In the genomic region with DNA sequence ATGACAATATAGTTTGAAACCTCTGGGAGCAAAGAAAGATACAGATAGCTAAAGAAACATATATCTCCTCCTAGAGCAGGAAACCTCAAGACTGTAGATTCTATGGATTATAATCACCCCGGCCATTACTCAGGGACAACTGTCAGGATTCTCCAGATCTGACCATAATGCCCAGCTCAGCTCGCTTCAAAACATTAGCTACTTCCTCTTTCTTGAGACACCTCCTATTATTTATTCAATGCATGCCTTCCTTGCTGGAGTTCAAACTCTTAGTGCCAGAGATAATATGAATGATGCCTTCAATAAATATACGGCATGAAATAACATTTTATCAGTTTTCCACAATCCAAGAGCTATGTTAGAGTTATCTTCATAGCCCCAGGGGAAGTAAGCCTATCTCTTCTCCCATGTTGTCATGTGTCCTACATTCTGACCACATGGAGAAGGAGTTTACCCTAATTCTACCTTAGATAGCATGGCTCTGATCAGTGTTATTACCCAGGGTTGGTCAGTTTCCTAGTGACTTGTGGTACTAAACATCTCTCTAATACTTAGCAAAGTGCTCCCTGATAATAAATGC, we compare ENCODE assay signal across 18 mouse cellular contexts.
"Had no signal": no experiment of that assay in that cellular context is flagged by ENCODE, and none has a peak within 500 bp of the region (broad histone marks: within the 10 kb centered on the region; RNA-seq: fewer than 3 reads in every experiment).

No protein-coding gene starts in this region.

- ATAC-seq: intestine, postnatal 0 days had no signal

- H3K9ac ChIP-seq: liver, embryonic 15.5 days had no signal

- DNase-seq: kidney, adult 2 months; kidney, postnatal 36 days; layer of hippocampus, postnatal 36 days; lung, adult 2 months; lung, postnatal 14 days; midbrain, embryonic 14.5 days; right cerebral cortex, adult 18-20 months; right cerebral cortex, postnatal 14 days; right cerebral cortex, postnatal 4 days; thymus, postnatal 36 days had no signal

- H3K27ac ChIP-seq: kidney, postnatal 0 days; left cerebral cortex, adult 2 months; liver, embryonic 15.5 days; macrophage; stomach, postnatal 0 days had no signal

- H3K4me2 ChIP-seq: liver, embryonic 15.5 days; midbrain, embryonic 11.5 days had no signal

- H3K36me3 ChIP-seq: liver, embryonic 15.5 days had no signal

- H3K4me3 ChIP-seq: left cerebral cortex, adult 2 months; liver, embryonic 15.5 days; megakaryocyte, embryonic 14.5 days had no signal

- H3K27me3 ChIP-seq: liver, embryonic 15.5 days; megakaryocyte, embryonic 14.5 days had no signal

- H3K9me3 ChIP-seq: liver, embryonic 15.5 days; megakaryocyte, embryonic 14.5 days had no signal
